Mouse (Mus musculus) E14TG2a.4 (cell line): ENCODE results near the gene Ostc.

Experiments used
- CTCF ChIP-seq: conservative IDR thresholded peaks from 2 replicates; pipeline ENCODE4 v1.5.1; 2014; ENCODE audit warnings: low read length
- NANOG ChIP-seq: IDR thresholded peaks from 2 replicates; pipeline ENCODE4 v1.6.1; 2014; ENCODE audit warnings: borderline replicate concordance, low read length, mixed read lengths
- POU5F1 ChIP-seq: IDR thresholded peaks from 2 replicates; pipeline ENCODE4 v1.6.1; 2014; ENCODE audit warnings: low read length, borderline replicate concordance

GRCm38 (mm10) chr3:130737652-130738361 is 28.6 kb upstream of the Ostc start:
- TF ChIP-seq NANOG (no peak), CTCF (no peak), POU5F1 (no peak)
